Mouse (Mus musculus): ENCODE results near the gene Phf12. TPM values are rescaled to one million over a fixed set of nuclear protein-coding genes. Genes with fewer than 3 reads are reported as not detected.

Phf12 gene
- polyA plus RNA-seq, 1 experiment, result 21.9 TPM

DNA sequence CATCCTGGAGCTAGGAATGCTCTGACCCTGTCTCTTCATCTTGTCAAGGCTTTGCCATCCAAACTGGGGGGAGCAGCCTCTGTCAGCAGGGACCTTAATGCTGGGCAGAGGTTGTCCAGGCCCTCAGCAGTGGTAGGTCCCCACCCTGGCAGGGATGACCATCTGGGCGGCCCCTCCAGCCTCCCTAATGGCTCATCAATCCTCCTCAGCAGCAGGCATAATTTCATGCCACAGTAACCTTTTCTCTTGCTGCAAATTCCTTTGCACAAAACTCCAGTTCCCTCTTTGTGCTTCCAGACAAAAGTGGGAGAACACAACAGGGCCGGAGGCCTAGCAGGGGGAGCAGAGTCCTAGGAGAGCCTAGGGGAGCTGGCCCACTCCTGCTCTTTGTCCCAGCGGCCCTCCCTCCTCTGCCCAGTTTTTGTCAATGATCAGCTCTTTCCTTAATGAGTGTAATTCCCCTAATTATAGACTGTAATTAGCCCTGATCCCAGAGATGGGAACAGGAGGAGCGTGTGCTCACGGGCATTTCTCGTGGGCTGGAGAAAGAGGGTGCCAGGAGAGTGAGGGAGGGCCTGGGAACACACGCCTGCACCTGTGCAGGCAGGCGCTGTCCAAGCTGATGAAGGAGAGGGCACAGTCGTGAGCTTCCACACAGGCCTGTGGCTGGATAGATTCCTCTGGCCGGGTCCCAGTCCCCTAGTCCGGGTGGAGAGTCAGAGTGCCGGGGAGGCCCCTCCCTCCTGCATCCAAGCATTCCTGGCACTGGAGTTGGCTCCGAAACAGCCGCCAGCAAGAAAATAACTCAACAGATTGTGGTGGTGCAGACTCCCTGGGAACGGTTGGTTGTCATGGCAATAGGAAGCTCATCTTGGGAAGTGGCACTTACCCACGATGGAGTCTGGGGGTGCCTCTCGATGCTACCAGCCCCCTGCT is 17.2 kb upstream of the Phf12 start:
- peaks cover 25% of the 10 kb centered on the region for H3K27me3 ChIP-seq (ENCODE audit: control insufficient read depth, insufficient read depth, insufficient read length)
- TF ChIP-seq USF1 (IDR thresholded peaks at IDR 0.05; ENCODE audit: low read depth) (no peak), CEBPB (IDR thresholded peaks at IDR 0.05; ENCODE audit: low read depth) (no peak), FOSL1 (IDR thresholded peaks at IDR 0.05; ENCODE audit: insufficient read depth, low read length, poor library complexity, severe bottlenecking) (no peak), MYOD1 (IDR thresholded peaks at IDR 0.05; ENCODE audit: control insufficient read depth, insufficient read length, low read depth) (no peak), CTCF (IDR thresholded peaks at IDR 0.05; ENCODE audit: control insufficient read depth, insufficient read depth, insufficient read length) (no peak), MAX (IDR thresholded peaks at IDR 0.05) (no peak), MYOG (IDR thresholded peaks at IDR 0.05; ENCODE audit: control insufficient read depth, extremely low read depth, insufficient read length) (no peak)
- H3K79me2 ChIP-seq (ENCODE audit: control insufficient read depth, insufficient read depth), result no peaks in the 10 kb centered on the region
- no peaks in the 10 kb centered on the region for H3K79me3 ChIP-seq (ENCODE audit: low read depth)
- H3ac ChIP-seq (ENCODE audit: control insufficient read depth, insufficient read length, low read depth), result no peak overlapping the region
- H3K36me3 ChIP-seq (ENCODE audit: control insufficient read depth, insufficient read depth), result no peaks in the 10 kb centered on the region
- no peak overlapping the region for H3K4me3 ChIP-seq (ENCODE audit: insufficient read depth, poor library complexity, severe bottlenecking)

GRCm38 (mm10) chr11:77966037-77966391 is 16.5 kb upstream of the Phf12 start:
- H3K27me3 ChIP-seq (ENCODE audit: control insufficient read depth, insufficient read depth, insufficient read length), result peaks cover 19% of the 10 kb centered on the region

DNA sequence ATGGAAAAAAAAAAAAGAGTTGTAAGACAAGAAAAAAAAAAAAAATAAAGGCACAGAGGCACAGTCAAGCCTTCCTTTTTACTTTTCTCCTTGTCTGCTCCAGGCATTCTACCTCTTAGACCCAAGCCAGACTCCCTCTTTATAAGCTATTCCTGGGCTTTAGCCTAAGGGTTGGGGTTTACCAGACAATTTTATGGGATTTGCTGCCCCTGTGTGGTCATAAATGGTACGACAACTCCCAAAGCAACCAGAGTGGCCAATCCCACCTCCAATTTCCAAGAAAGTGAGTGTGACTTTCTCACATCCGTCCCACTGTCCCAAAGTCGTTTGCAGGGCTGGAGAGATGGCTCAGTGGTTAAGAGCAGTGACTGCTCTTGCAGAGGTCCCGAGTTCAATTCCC is 15.4 kb upstream of the Phf12 start:
- H3K27me3 ChIP-seq (ENCODE audit: control insufficient read depth, insufficient read depth, insufficient read length), result peaks cover 19% of the 10 kb centered on the region
- no peak overlapping the region for H3ac ChIP-seq (ENCODE audit: control insufficient read depth, insufficient read length, low read depth)
- H3K79me2 ChIP-seq (ENCODE audit: control insufficient read depth, insufficient read depth), result no peaks in the 10 kb centered on the region
- H3K4me3 ChIP-seq (ENCODE audit: insufficient read depth, poor library complexity, severe bottlenecking), result no peak overlapping the region
- TF ChIP-seq CTCF (IDR thresholded peaks at IDR 0.05; ENCODE audit: control insufficient read depth, insufficient read depth, insufficient read length) (peak; percentile 45), FOSL1 (IDR thresholded peaks at IDR 0.05; ENCODE audit: insufficient read depth, low read length, poor library complexity, severe bottlenecking) (no peak)
- no peaks in the 10 kb centered on the region for H3K79me3 ChIP-seq (ENCODE audit: low read depth)
- H3K36me3 ChIP-seq (ENCODE audit: control insufficient read depth, insufficient read depth), result no peaks in the 10 kb centered on the region

More at GRCm38 (mm10) chr11:77966037-77966391, 16.5 kb upstream of the Phf12 start:
- Histone ChIP-seq H3ac (ENCODE audit: control insufficient read depth, insufficient read length, low read depth) (no peak overlapping the region), H3K4me3 (ENCODE audit: insufficient read depth, poor library complexity, severe bottlenecking) (no peak overlapping the region), H3K79me2 (ENCODE audit: control insufficient read depth, insufficient read depth) (no peaks in the 10 kb centered on the region), H3K79me3 (ENCODE audit: low read depth) (no peaks in the 10 kb centered on the region), H3K36me3 (ENCODE audit: control insufficient read depth, insufficient read depth) (no peaks in the 10 kb centered on the region)
- TF ChIP-seq FOSL1 (IDR thresholded peaks at IDR 0.05; ENCODE audit: insufficient read depth, low read length, poor library complexity, severe bottlenecking), result no peak
- no peak for TF ChIP-seq CEBPB (IDR thresholded peaks at IDR 0.05; ENCODE audit: low read depth)
- TF ChIP-seq MAX (IDR thresholded peaks at IDR 0.05), result no peak
- TF ChIP-seq CTCF (IDR thresholded peaks at IDR 0.05; ENCODE audit: control insufficient read depth, insufficient read depth, insufficient read length), result no peak
- TF ChIP-seq USF1 (IDR thresholded peaks at IDR 0.05; ENCODE audit: low read depth), result no peak
- TF ChIP-seq MYOG (IDR thresholded peaks at IDR 0.05; ENCODE audit: control insufficient read depth, extremely low read depth, insufficient read length), result no peak
- TF ChIP-seq MYOD1 (IDR thresholded peaks at IDR 0.05; ENCODE audit: control insufficient read depth, insufficient read length, low read depth), result no peak

DNA sequence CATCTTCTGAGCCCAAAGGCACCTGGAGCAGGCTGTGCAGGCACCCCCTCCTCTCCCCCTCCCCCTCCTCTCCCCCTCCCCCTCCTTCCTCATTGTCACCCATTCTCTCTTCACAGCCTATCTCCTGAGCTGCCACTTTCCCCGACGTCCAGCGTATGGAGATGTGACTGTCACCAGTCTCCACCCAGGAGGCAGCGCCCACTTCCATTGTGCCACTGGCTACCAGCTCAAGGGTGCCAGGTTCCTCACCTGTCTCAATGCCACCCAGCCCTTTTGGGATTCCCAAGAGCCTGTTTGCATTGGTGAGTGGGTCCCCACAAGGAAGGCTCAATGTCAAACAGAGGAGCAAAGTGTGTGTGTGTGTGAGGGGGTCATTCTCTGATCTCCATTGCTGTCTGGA is 13.8 kb upstream of the Phf12 start:
- TF ChIP-seq USF1 (IDR thresholded peaks at IDR 0.05; ENCODE audit: low read depth) (no peak), MYOG (IDR thresholded peaks at IDR 0.05; ENCODE audit: control insufficient read depth, extremely low read depth, insufficient read length) (no peak), CEBPB (IDR thresholded peaks at IDR 0.05; ENCODE audit: low read depth) (no peak), MYOD1 (IDR thresholded peaks at IDR 0.05; ENCODE audit: control insufficient read depth, insufficient read length, low read depth) (no peak), CTCF (IDR thresholded peaks at IDR 0.05; ENCODE audit: control insufficient read depth, insufficient read depth, insufficient read length) (no peak), FOSL1 (IDR thresholded peaks at IDR 0.05; ENCODE audit: insufficient read depth, low read length, poor library complexity, severe bottlenecking) (no peak), MAX (IDR thresholded peaks at IDR 0.05) (no peak)
- H3K27me3 ChIP-seq (ENCODE audit: control insufficient read depth, insufficient read depth, insufficient read length), result peaks cover 31% of the 10 kb centered on the region

DNA sequence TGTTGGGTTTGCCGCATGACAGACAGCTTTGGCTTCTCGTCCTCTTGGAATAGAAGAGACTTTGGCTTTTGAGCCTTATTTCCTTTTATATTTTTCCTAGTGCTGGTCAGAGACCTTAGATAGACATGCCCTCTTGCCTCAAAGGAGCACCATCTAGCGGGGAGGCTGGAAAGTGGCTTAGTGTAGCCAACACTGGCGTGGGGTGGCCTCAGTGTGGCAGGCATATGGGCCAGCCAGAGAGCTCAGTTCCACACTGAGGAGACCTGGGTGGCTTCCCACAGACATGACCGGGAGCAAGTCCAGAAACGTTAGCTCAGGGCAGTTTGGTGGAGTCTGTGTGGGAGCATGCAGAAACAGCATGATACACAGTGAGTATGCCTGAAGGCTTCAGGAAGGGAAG is 11.8 kb upstream of the Phf12 start:
- TF ChIP-seq FOSL1 (IDR thresholded peaks at IDR 0.05; ENCODE audit: insufficient read depth, low read length, poor library complexity, severe bottlenecking) (no peak), USF1 (IDR thresholded peaks at IDR 0.05; ENCODE audit: low read depth) (no peak), MYOG (IDR thresholded peaks at IDR 0.05; ENCODE audit: control insufficient read depth, extremely low read depth, insufficient read length) (no peak), MYOD1 (IDR thresholded peaks at IDR 0.05; ENCODE audit: control insufficient read depth, insufficient read length, low read depth) (no peak), CEBPB (IDR thresholded peaks at IDR 0.05; ENCODE audit: low read depth) (no peak)
- no peaks in the 10 kb centered on the region for H3K79me2 ChIP-seq (ENCODE audit: control insufficient read depth, insufficient read depth)
- peaks cover 45% of the 10 kb centered on the region for H3K27me3 ChIP-seq (ENCODE audit: control insufficient read depth, insufficient read depth, insufficient read length)
- no peaks in the 10 kb centered on the region for H3K36me3 ChIP-seq (ENCODE audit: control insufficient read depth, insufficient read depth)
- no peak overlapping the region for H3K4me3 ChIP-seq (ENCODE audit: insufficient read depth, poor library complexity, severe bottlenecking)
- H3K79me3 ChIP-seq (ENCODE audit: low read depth), result no peaks in the 10 kb centered on the region
- no peak overlapping the region for H3ac ChIP-seq (ENCODE audit: control insufficient read depth, insufficient read length, low read depth)

More for the DNA sequence above, 13.8 kb upstream of the Phf12 start:
- H3ac ChIP-seq (ENCODE audit: control insufficient read depth, insufficient read length, low read depth), result no peak overlapping the region
- no peak overlapping the region for H3K4me3 ChIP-seq (ENCODE audit: insufficient read depth, poor library complexity, severe bottlenecking)
- no peaks in the 10 kb centered on the region for H3K36me3 ChIP-seq (ENCODE audit: control insufficient read depth, insufficient read depth)
- no peaks in the 10 kb centered on the region for H3K79me2 ChIP-seq (ENCODE audit: control insufficient read depth, insufficient read depth)
- no peaks in the 10 kb centered on the region for H3K79me3 ChIP-seq (ENCODE audit: low read depth)
